Mouse (Mus musculus): ENCODE measurements around the gene Tifa. TPM values are rescaled to one million over a fixed set of nuclear protein-coding genes. Genes with fewer than 3 reads are reported as not detected.

The Tifa gene
- polyA plus RNA-seq, 1 experiment from 2014 or later = 4.3 TPM

- H3K27ac ChIP-seq (ENCODE audit: low read depth, low read length) = no peak overlapping the region
- no peaks in the 10 kb centered on the region for H3K9me3 ChIP-seq (ENCODE audit: control insufficient read depth, low read length)
- H3K4me3 ChIP-seq (ENCODE audit: low read depth, low read length) = no peak overlapping the region
- H3K9ac ChIP-seq (ENCODE audit: low read length) = no peak overlapping the region
- WGBS = 86% methylated on average over 2 of the region's 2 CpGs
- H3K27me3 ChIP-seq (ENCODE audit: control insufficient read depth, insufficient read depth, low read length) = no peaks in the 10 kb centered on the region
- H3K4me1 ChIP-seq (ENCODE audit: control insufficient read depth, insufficient read depth, low read length) = no peaks in the 10 kb centered on the region
- ATAC-seq (ENCODE audit: low FRiP score) (no peak), DNase-seq (ENCODE audit: low spot score, missing footprints) (no peak)
- no peaks in the 10 kb centered on the region for H3K36me3 ChIP-seq (ENCODE audit: control insufficient read depth, insufficient read depth, low read length)
- no peak overlapping the region for H3K4me2 ChIP-seq
These were observed 53.8 kb downstream of the Tifa start for GRCm38 (mm10) chr3:127843324-127843940.

GRCm38 (mm10) chr3:127843941-127844327 is 54.3 kb downstream of the Tifa start:
- H3K9me3 ChIP-seq (ENCODE audit: control insufficient read depth, low read length) = no peaks in the 10 kb centered on the region
- H3K4me1 ChIP-seq (ENCODE audit: control insufficient read depth, insufficient read depth, low read length) = no peaks in the 10 kb centered on the region

GRCm38 (mm10) chr3:127848088-127848808 is 58.6 kb downstream of the Tifa start:
- WGBS = 88% methylated on average over 11 of the region's 11 CpGs
- Histone ChIP-seq H3K27me3 (ENCODE audit: control insufficient read depth, insufficient read depth, low read length) (no peaks in the 10 kb centered on the region), H3K4me2 (no peak overlapping the region), H3K9me3 (ENCODE audit: control insufficient read depth, low read length) (no peaks in the 10 kb centered on the region), H3K27ac (ENCODE audit: low read depth, low read length) (no peak overlapping the region), H3K4me3 (ENCODE audit: low read depth, low read length) (no peak overlapping the region), H3K9ac (ENCODE audit: low read length) (no peak overlapping the region), H3K36me3 (ENCODE audit: control insufficient read depth, insufficient read depth, low read length) (no peaks in the 10 kb centered on the region), H3K4me1 (ENCODE audit: control insufficient read depth, insufficient read depth, low read length) (no peaks in the 10 kb centered on the region)
- DNase-seq (ENCODE audit: low spot score, missing footprints) (no peak), ATAC-seq (ENCODE audit: low FRiP score) (no peak)

More at GRCm38 (mm10) chr3:127843941-127844327, 54.3 kb downstream of the Tifa start:
- H3K27ac ChIP-seq (ENCODE audit: low read depth, low read length) = no peak overlapping the region
- no peaks in the 10 kb centered on the region for H3K36me3 ChIP-seq (ENCODE audit: control insufficient read depth, insufficient read depth, low read length)
- ATAC-seq (ENCODE audit: low FRiP score) (no peak), DNase-seq (ENCODE audit: low spot score, missing footprints) (no peak)
- WGBS = 88% methylated on average over 5 of the region's 5 CpGs
- no peak overlapping the region for H3K9ac ChIP-seq (ENCODE audit: low read length)
- no peaks in the 10 kb centered on the region for H3K27me3 ChIP-seq (ENCODE audit: control insufficient read depth, insufficient read depth, low read length)
- H3K4me3 ChIP-seq (ENCODE audit: low read depth, low read length) = no peak overlapping the region
- no peak overlapping the region for H3K4me2 ChIP-seq

GRCm38 (mm10) chr3:127849922-127850321 is 60.3 kb downstream of the Tifa start:
- Histone ChIP-seq H3K4me3 (ENCODE audit: low read depth, low read length) (no peak overlapping the region), H3K4me1 (ENCODE audit: control insufficient read depth, insufficient read depth, low read length) (peaks cover 8% of the 10 kb centered on the region; the same call in 1 of the 2 replicates), H3K9ac (ENCODE audit: low read length) (no peak overlapping the region), H3K27ac (ENCODE audit: low read depth, low read length) (no peak overlapping the region), H3K4me2 (no peak overlapping the region), H3K9me3 (ENCODE audit: control insufficient read depth, low read length) (no peaks in the 10 kb centered on the region), H3K27me3 (ENCODE audit: control insufficient read depth, insufficient read depth, low read length) (no peaks in the 10 kb centered on the region), H3K36me3 (ENCODE audit: control insufficient read depth, insufficient read depth, low read length) (no peaks in the 10 kb centered on the region)
- no peak for ATAC-seq (ENCODE audit: low FRiP score)
- WGBS = 82% methylated on average over 5 of the region's 5 CpGs
- no peak for DNase-seq (ENCODE audit: low spot score, missing footprints)

GRCm38 (mm10) chr3:127850776-127851646 is 61.4 kb downstream of the Tifa start:
- Histone ChIP-seq H3K27me3 (ENCODE audit: control insufficient read depth, insufficient read depth, low read length) (no peaks in the 10 kb centered on the region), H3K36me3 (ENCODE audit: control insufficient read depth, insufficient read depth, low read length) (no peaks in the 10 kb centered on the region), H3K9me3 (ENCODE audit: control insufficient read depth, low read length) (no peaks in the 10 kb centered on the region), H3K4me3 (ENCODE audit: low read depth, low read length) (no peak overlapping the region), H3K4me2 (no peak overlapping the region), H3K4me1 (ENCODE audit: control insufficient read depth, insufficient read depth, low read length) (peaks cover 8% of the 10 kb centered on the region; the same call in 1 of the 2 replicates), H3K9ac (ENCODE audit: low read length) (no peak overlapping the region), H3K27ac (ENCODE audit: low read depth, low read length) (no peak overlapping the region)
- DNase-seq (ENCODE audit: low spot score, missing footprints) (no peak), ATAC-seq (ENCODE audit: low FRiP score) (no peak)
- WGBS = 56% methylated on average over 9 of the region's 9 CpGs

GRCm38 (mm10) chr3:127852722-127853121 is 63.1 kb downstream of the Tifa start:
- H3K9ac ChIP-seq (ENCODE audit: low read length) = no peak overlapping the region
- no peak for DNase-seq (ENCODE audit: low spot score, missing footprints)
- H3K4me1 ChIP-seq (ENCODE audit: control insufficient read depth, insufficient read depth, low read length) = peaks cover 8% of the 10 kb centered on the region; the same call in 1 of the 2 replicates
- no peak for ATAC-seq (ENCODE audit: low FRiP score)
- no peak overlapping the region for H3K4me2 ChIP-seq
- no peaks in the 10 kb centered on the region for H3K36me3 ChIP-seq (ENCODE audit: control insufficient read depth, insufficient read depth, low read length)
- H3K9me3 ChIP-seq (ENCODE audit: control insufficient read depth, low read length) = no peaks in the 10 kb centered on the region
- H3K27me3 ChIP-seq (ENCODE audit: control insufficient read depth, insufficient read depth, low read length) = no peaks in the 10 kb centered on the region
- H3K27ac ChIP-seq (ENCODE audit: low read depth, low read length) = no peak overlapping the region
- 90% methylated on average over 9 of the region's 9 CpGs for WGBS
- no peak overlapping the region for H3K4me3 ChIP-seq (ENCODE audit: low read depth, low read length)

- Histone ChIP-seq H3K36me3 (ENCODE audit: control insufficient read depth, insufficient read depth, low read length) (no peaks in the 10 kb centered on the region), H3K27me3 (ENCODE audit: control insufficient read depth, insufficient read depth, low read length) (no peaks in the 10 kb centered on the region), H3K9me3 (ENCODE audit: control insufficient read depth, low read length) (no peaks in the 10 kb centered on the region), H3K4me2 (0 out of 2 replicates have a peak overlapping the region, but pooled peaks have one; percentile 15), H3K4me3 (ENCODE audit: low read depth, low read length) (no peak overlapping the region), H3K4me1 (ENCODE audit: control insufficient read depth, insufficient read depth, low read length) (peaks cover 8% of the 10 kb centered on the region; the same call in 1 of the 2 replicates), H3K9ac (ENCODE audit: low read length) (0 out of 2 replicates have a peak overlapping the region, but pooled peaks have one; percentile 16), H3K27ac (ENCODE audit: low read depth, low read length) (no peak overlapping the region)
- peak; percentile 95 for DNase-seq (ENCODE audit: low spot score, missing footprints)
- ATAC-seq (ENCODE audit: low FRiP score) = peak; percentile 81
- 16% methylated on average over 15 of the region's 15 CpGs for WGBS
These were observed 64.0 kb downstream of the Tifa start for GRCm38 (mm10) chr3:127853431-127854206.

- Histone ChIP-seq H3K4me2 (no peak overlapping the region), H3K27me3 (ENCODE audit: control insufficient read depth, insufficient read depth, low read length) (no peaks in the 10 kb centered on the region), H3K4me1 (ENCODE audit: control insufficient read depth, insufficient read depth, low read length) (no peaks in the 10 kb centered on the region), H3K36me3 (ENCODE audit: control insufficient read depth, insufficient read depth, low read length) (no peaks in the 10 kb centered on the region), H3K4me3 (ENCODE audit: low read depth, low read length) (no peak overlapping the region), H3K27ac (ENCODE audit: low read depth, low read length) (no peak overlapping the region), H3K9me3 (ENCODE audit: control insufficient read depth, low read length) (no peaks in the 10 kb centered on the region), H3K9ac (ENCODE audit: low read length) (no peak overlapping the region)
- ATAC-seq (ENCODE audit: low FRiP score) (no peak), DNase-seq (ENCODE audit: low spot score, missing footprints) (no peak)
- WGBS = 90% methylated on average over 11 of the region's 11 CpGs
These were observed 71.7 kb downstream of the Tifa start for GRCm38 (mm10) chr3:127861340-127861739.
